Mouse (Mus musculus) stomach, embryonic 14.5 days (tissue): Measurements from ENCODE around the gene Rhbdf2. TPM values are rescaled to one million over a fixed set of nuclear protein-coding genes. Genes with fewer than 3 reads are reported as not detected.
A peak's percentile ranks its signal among the peaks of the same experiment; 100 is the strongest.
"Not testable (repeated sequence)": the region's sequence is repeated elsewhere in the genome, so short reads cannot be mapped to it uniquely, and the experiment has no call there.

ENCODE experiments used
- ATAC-seq: fragments of 200-750 bp; cut with Nextera tagmentation; 2 replicates; pipeline ENCODE4 v1.8.0; 2017; ENCODE audit warnings: low read depth, moderate TSS enrichment; ENCODE audit not compliant: insufficient number of reproducible peaks, insufficient read depth, low FRiP score
- H3K27ac ChIP-seq: fragments of 300-500 bp; sonication (generic); 2 replicates; pipeline ENCODE4 v1.5.1; 2014; ENCODE audit warnings: mild to moderate bottlenecking, low read length, moderate library complexity, mixed read lengths
- H3K27me3 ChIP-seq: fragments of 300-500 bp; sonication (generic); 2 replicates; pipeline ENCODE4 v1.6.1; 2014; ENCODE audit warnings: low read length, control low read depth, mixed read lengths; ENCODE audit not compliant: control insufficient read depth, insufficient read depth
- H3K36me3 ChIP-seq: fragments of 300-500 bp; sonication (generic); 2 replicates; pipeline ENCODE4 v1.6.1; 2014; ENCODE audit warnings: mild to moderate bottlenecking, control low read depth, low read length, moderate library complexity, mixed read lengths; ENCODE audit not compliant: control insufficient read depth, insufficient read depth
- H3K4me1 ChIP-seq: fragments of 300-500 bp; sonication (generic); 2 replicates; pipeline ENCODE4 v1.6.1; 2014; ENCODE audit warnings: low read length, control low read depth, mixed read lengths; ENCODE audit not compliant: control insufficient read depth, insufficient read depth
- H3K4me2 ChIP-seq: fragments of 300-500 bp; sonication (generic); replicated peaks from 2 replicates; pipeline ENCODE4 v1.6.1; 2014; ENCODE audit warnings: low read depth, low read length, control low read depth
- H3K4me3 ChIP-seq: fragments of 300-500 bp; sonication (generic); 2 replicates; pipeline ENCODE4 v1.5.1; 2014; ENCODE audit warnings: low read depth, low read length, control low read depth
- H3K9ac ChIP-seq: fragments of 300-500 bp; sonication (generic); replicated peaks from 2 replicates; pipeline ENCODE4 v1.6.1; 2014; ENCODE audit warnings: low read depth, mild to moderate bottlenecking, control low read depth, low read length, moderate library complexity, mixed read lengths
- H3K9me3 ChIP-seq: fragments of 300-500 bp; sonication (generic); 2 replicates; pipeline ENCODE4 v1.6.1; 2016; ENCODE audit warnings: low read depth, low read length, control low read depth; ENCODE audit not compliant: control insufficient read depth
- WGBS: fragments of 180-500 bp; shearing (Covaris S2); extraction: QIAGEN DNeasy Blood & Tissue Kit; methylation state at CpG from one replicate; pipeline ENCODE4 v1.1.7; 2014; 5-methylcytosine and 5-hydroxymethylcytosine counted together
- polyA plus RNA-seq: library from polyadenylated mRNA; unstranded; fragments of >200 nt; fragmentation: Nextera tagmentation; extraction: Ambion mirVana; gene quantifications from 2 replicates; pipeline ENCODE4 v1.2.1, GENCODE M21; 2014

The Rhbdf2 gene
- 4.5 and 6.2 TPM in 2 replicates for polyA plus RNA-seq

DNA sequence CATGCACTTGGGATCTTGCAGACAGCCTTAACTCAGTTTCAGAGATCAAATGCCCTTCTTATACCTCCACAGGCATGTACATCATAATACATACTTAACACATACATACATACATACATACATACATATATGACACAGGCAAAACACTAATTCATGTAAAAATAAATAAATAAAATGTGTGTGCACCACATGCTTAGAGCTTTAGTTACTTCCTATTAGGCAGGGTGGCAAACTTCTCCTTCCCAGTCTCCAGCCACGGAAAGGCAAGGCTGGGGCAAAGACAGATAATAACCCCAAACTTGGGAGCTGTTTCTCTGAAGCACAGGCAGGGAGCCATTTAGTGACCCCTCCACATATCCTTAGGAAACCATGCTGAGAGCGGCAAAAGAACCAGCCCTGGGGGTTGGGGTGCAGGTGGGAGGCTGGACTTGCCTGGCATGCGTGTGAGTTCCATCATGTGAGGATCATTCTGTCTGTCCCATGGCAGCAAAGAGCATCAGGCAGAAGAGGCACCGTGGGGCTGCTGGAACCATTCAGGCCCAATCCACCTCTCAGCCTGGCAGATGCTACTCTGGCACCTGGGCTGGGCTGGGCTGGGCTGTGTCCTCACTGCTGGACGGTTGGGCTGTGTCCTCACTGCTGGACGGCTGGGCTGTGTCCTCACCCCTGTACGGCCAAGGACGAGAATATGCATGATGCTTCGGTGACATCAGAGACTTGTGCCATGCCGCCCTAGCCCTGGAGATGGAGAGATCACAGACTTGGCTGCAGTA lies at the start of gene Rhbdf2:
TSS of gene Rhbdf2 (minus strand) at position 721 of the 773 bp plus-strand sequence.
- H3K9ac ChIP-seq, result no peak within 1 kb of the TSS
- H3K27ac ChIP-seq, result no peak within 1 kb of the TSS
- H3K9me3 ChIP-seq, result no peaks in the 10 kb centered on the region
- no peaks in the 10 kb centered on the region for H3K27me3 ChIP-seq
- WGBS, result 76% methylated on average over 10 of the region's 10 CpGs
- no peak for ATAC-seq
- H3K4me3 ChIP-seq, result no peak within 1 kb of the TSS
- H3K36me3 ChIP-seq, result no peaks in the 10 kb centered on the region
- no peak within 1 kb of the TSS for H3K4me2 ChIP-seq
- peaks cover 14% of the 10 kb centered on the region; the same call in 1 of the 2 replicates for H3K4me1 ChIP-seq

DNA sequence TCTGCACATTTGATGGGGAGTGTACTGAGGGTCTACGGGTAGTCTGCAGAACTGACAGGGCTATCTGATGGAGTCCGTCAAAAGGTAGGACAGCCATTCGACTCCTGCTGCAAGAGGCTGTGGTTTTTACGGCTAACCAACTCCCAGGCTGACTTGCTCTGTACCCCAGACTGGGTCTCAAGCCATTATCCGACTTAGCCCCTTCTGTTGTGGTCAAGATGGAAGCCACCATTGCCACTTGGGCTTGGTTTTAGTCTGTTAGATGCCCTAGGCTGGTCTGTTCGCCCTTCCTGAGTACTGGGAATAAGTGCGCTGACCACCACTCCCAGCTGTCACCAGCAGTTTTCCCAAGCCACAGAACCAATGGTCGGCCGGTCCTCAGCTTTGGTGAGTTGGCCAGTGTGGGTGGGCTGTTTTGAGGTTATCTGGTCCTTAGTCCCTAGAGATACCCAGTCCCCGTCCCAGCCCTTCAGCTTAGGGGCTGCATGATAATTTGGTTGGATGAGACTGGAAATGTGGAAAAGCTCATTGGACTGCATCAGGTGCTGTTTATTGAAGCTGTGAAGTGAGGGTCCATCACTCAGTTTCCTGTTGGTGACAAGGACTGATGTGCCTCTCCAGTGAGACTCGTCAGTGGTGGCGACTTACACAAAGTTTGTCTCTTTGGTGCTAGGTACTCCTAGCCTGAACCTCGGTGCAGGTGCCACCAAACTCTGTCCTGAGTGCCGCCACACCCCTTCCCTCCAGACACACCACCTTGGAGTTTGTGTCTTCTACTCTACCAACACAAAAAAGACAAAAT lies 49.6 kb upstream of the Rhbdf2 start:
- Histone ChIP-seq H3K4me1 (peaks cover 9% of the 10 kb centered on the region), H3K36me3 (peaks cover 58% of the 10 kb centered on the region), H3K9me3 (no peaks in the 10 kb centered on the region), H3K27ac (no peak overlapping the region), H3K27me3 (no peaks in the 10 kb centered on the region), H3K4me3 (no peak overlapping the region), H3K9ac (no peak overlapping the region), H3K4me2 (no peak overlapping the region)
- no peak for ATAC-seq
- WGBS, result 85% methylated on average over 14 of the region's 14 CpGs

DNA sequence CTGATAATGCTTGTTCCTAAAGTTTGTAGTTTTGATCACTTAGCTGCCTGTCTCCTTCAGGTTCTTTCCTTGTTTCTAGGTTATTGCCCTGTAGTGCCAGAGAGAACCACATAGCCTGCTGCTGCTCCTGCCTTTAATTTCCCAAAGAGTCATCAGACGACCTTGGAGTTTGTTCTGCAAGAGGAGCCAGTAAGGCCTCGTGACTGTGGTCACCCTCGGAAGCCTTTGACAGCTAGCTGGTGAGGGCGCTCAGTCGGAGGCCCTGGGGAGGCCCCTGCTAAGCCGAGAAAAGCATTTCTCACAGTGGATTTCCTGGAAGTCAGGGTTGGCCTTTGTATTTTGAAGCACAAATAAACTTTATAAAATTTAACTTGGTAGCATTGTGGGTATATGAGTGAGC lies 48.6 kb upstream of the Rhbdf2 start:
- not testable (repeated sequence) for H3K9ac ChIP-seq, H3K9me3 ChIP-seq, H3K27me3 ChIP-seq, H3K27ac ChIP-seq, H3K4me2 ChIP-seq, H3K4me1 ChIP-seq, H3K4me3 ChIP-seq, ATAC-seq
- peaks cover 54% of the 10 kb centered on the region for H3K36me3 ChIP-seq
- WGBS, result 76% methylated on average over 6 of the region's 6 CpGs

DNA sequence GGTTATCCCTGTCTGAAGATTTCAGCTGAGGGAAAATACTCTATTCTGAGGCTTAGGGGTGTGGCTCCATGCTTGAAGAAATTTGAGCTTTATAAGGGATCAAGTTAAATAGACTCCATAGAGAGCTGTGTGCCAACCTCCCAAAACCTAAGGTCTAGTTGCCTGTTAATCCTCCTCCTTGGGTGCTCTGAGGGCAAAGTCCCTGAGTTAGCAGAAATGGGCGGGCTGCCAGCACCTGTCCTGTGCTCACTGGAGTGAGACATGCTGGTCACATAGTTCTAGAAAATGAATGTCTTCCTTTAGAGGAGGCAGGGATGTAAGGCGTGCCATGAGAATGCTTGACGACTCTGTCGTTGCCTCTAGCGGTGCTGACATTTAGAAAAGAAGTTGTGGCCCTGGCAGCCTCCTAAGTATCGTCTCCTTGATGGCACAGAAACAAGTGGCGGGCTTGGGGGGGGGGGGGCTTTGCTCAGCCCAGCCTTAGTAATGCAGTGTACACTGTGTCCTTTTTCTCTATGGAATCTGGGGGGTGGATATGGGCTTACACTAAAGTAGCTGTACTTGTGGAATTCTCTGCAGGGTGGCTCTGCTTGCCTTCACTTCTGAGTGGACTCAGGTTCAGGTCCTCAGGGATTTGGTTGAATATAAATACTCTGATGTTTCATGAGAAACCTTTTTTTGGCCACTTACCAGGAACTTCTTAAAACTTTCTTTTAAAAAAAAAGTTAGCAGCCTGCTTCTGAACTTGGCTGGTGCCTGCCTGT lies 48.0 kb upstream of the Rhbdf2 start:
- no peak for ATAC-seq
- 60% methylated on average over 7 of the region's 7 CpGs for WGBS
- H3K27ac ChIP-seq, result no peak overlapping the region
- H3K27me3 ChIP-seq, result no peaks in the 10 kb centered on the region
- H3K36me3 ChIP-seq, result peaks cover 54% of the 10 kb centered on the region
- no peak overlapping the region for H3K9ac ChIP-seq
- H3K9me3 ChIP-seq, result no peaks in the 10 kb centered on the region
- peaks cover 9% of the 10 kb centered on the region for H3K4me1 ChIP-seq
- no peak overlapping the region for H3K4me3 ChIP-seq
- no peak overlapping the region for H3K4me2 ChIP-seq

DNA sequence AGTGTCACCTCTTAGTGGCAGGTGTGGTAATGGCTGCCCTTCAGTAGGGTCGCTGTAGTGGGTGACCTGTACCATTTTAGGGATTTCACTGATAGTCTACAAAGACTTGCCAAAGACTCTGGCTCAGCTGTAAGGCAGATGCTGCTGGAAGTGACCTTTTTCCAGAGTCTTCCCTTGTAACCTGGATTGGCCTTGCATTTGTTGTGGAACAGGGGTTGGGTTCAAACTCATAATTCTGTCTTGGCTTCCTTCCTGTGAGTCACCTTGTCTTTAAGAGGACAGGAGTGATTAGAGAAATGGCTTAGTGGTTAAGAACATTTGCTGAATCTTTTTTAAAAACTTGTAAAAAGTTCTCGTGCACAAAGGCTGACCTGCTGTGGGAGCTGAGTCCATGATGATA lies 46.6 kb upstream of the Rhbdf2 start:
- H3K4me2 ChIP-seq, result peak overlapping the region; percentile 76; the same call in 1 of the 2 replicates
- no peak overlapping the region for H3K9ac ChIP-seq
- H3K9me3 ChIP-seq, result no peaks in the 10 kb centered on the region
- no peak overlapping the region for H3K27ac ChIP-seq
- no peak for ATAC-seq
- peaks cover 48% of the 10 kb centered on the region for H3K36me3 ChIP-seq
- H3K4me1 ChIP-seq, result peaks cover 9% of the 10 kb centered on the region
- H3K27me3 ChIP-seq, result no peaks in the 10 kb centered on the region
- WGBS, result 73% methylated on average over 2 of the region's 2 CpGs
- H3K4me3 ChIP-seq, result no peak overlapping the region

DNA sequence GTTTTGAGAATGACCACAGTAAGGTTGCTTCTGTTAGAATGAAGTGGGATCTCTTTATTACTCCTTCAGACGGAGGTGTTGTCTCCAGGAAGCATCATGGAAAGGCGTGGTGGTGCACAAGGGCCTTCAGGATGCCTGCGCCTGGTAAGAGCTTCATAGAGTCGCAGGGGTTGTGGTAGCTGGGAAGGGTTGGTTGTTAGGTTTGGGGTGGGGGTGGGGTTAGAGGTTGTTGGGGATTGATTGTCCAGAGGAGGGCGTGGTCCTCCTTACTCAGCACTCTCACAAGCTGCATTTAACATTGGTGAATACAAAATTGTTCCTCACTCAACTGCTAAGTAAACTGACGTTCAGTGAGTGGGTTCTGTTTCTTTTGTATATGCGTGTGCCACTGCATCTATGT lies 45.8 kb upstream of the Rhbdf2 start:
- ATAC-seq, result no peak
- Histone ChIP-seq H3K36me3 (peaks cover 47% of the 10 kb centered on the region), H3K9me3 (no peaks in the 10 kb centered on the region), H3K27ac (no peak overlapping the region), H3K9ac (peak overlapping the region; percentile 92), H3K27me3 (no peaks in the 10 kb centered on the region), H3K4me1 (peaks cover 9% of the 10 kb centered on the region), H3K4me3 (peak overlapping the region; percentile 94), H3K4me2 (peak overlapping the region; percentile 76)
- 14% methylated on average over 7 of the region's 7 CpGs for WGBS

DNA sequence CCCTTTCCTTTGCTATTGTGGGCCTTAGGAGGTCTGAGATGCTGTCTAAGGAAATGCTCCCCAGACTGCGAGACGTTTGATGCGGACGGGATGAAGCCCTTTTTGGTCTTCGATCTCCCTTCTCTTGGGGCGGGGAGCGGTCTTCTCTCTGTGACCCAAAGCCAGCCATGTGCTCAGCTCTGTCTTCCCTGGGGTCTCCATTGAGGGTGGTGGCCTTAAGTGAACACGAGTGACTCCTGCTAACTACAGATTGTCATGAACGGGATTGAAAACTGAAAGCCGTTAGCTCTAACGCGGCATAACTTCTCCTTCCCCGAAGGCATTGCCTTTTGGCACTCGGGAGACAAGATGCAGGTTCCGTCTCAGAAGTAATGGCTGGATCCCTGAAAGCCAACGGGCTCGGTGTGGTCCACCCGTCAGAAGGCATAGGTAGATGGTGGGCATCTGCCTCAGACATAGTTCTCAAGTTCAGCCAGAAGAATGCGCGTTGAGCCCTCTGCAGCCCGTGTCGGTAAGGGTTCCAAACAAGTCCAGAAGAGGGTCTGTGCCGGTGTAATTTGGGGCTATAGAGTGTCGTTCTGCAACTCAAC lies 45.1 kb upstream of the Rhbdf2 start:
- 0% methylated on average over 24 of the region's 24 CpGs for WGBS
- no peak for ATAC-seq

More for the DNA sequence above, 45.1 kb upstream of the Rhbdf2 start:
- no peaks in the 10 kb centered on the region for H3K9me3 ChIP-seq
- peak overlapping the region; percentile 76 for H3K4me2 ChIP-seq
- peak overlapping the region; percentile 78 for H3K27ac ChIP-seq
- H3K4me1 ChIP-seq, result peaks cover 9% of the 10 kb centered on the region
- H3K27me3 ChIP-seq, result no peaks in the 10 kb centered on the region
- H3K4me3 ChIP-seq, result peak overlapping the region; percentile 94
- H3K36me3 ChIP-seq, result peaks cover 40% of the 10 kb centered on the region
- H3K9ac ChIP-seq, result peak overlapping the region; percentile 92
